Mouse (Mus musculus): Measurements from ENCODE around the gene Clmn. TPM values are rescaled to one million over a fixed set of nuclear protein-coding genes. Genes with fewer than 3 reads are reported as not detected.
"Not testable (repeated sequence)": the region's sequence is repeated elsewhere in the genome, so short reads cannot be mapped to it uniquely, and the experiment has no call there.

Gene Clmn
- total and polyA plus RNA-seq, 2 experiments from 2014 or later: 0.31 TPM

DNA sequence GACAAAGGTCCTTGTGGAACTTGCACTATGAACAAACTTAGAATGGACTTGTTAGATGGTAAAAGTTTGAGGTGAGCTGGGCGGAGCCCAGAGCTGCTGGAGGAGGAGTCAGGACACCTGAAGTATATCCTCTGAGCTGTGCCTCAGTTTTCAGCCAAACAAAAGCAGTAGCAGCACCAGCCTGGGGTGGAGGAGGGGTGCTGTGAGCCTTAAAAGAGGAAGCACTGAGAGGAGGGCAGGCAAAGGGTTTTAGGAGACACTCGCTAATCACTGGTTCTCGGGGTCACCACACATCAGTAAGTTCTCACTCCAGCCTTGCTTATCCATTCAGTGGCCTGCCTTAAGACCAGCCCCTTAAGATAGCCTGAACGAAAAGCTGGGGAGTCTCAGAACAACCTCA is 30.1 kb downstream of the Clmn start:
- Histone ChIP-seq H3K27ac (ENCODE audit: low read depth) (no peak overlapping the region), H3K4me1 (ENCODE audit: control insufficient read depth, insufficient read depth) (peaks cover 9% of the 10 kb centered on the region; the same call in 1 of the 2 replicates), H3K9me3 (replicated peaks; ENCODE audit: control insufficient read depth, low read length) (no peaks in the 10 kb centered on the region), H3K4me3 (ENCODE audit: low read depth, low read length) (no peak overlapping the region), H3K4me2 (ENCODE audit: low read depth, low read length) (no peak overlapping the region), H3K9ac (replicated peaks; ENCODE audit: low read depth, low read length) (no peak overlapping the region), H3K36me3 (replicated peaks; ENCODE audit: control insufficient read depth, insufficient read depth, low read length) (no peaks in the 10 kb centered on the region), H3K27me3 (ENCODE audit: control insufficient read depth, insufficient read depth, low read length) (peaks cover 5% of the 10 kb centered on the region)
- TF ChIP-seq EP300 (IDR thresholded peaks at IDR 0.05; ENCODE audit: low read depth) (no peak), CTCF (IDR thresholded peaks at IDR 0.05; ENCODE audit: low read depth) (no peak)
- DNase-seq (ENCODE audit: low spot score) (no peak), ATAC-seq (ENCODE audit: insufficient read depth, low read depth) (no peak)
- WGBS: 60% methylated on average over 4 of the region's 4 CpGs

GRCm38 (mm10) chr12:104830666-104831435 is 34.0 kb downstream of the Clmn start:
- H3K9ac ChIP-seq (replicated peaks; ENCODE audit: low read depth, low read length): no peak overlapping the region
- TF ChIP-seq CTCF (IDR thresholded peaks at IDR 0.05; ENCODE audit: low read depth) (no peak), EP300 (IDR thresholded peaks at IDR 0.05; ENCODE audit: low read depth) (no peak)
- no peak overlapping the region for H3K27ac ChIP-seq (ENCODE audit: low read depth)
- no peak overlapping the region for H3K4me3 ChIP-seq (ENCODE audit: low read depth, low read length)
- H3K9me3 ChIP-seq (replicated peaks; ENCODE audit: control insufficient read depth, low read length): no peaks in the 10 kb centered on the region
- H3K36me3 ChIP-seq (replicated peaks; ENCODE audit: control insufficient read depth, insufficient read depth, low read length): no peaks in the 10 kb centered on the region
- DNase-seq (ENCODE audit: low spot score) (no peak), ATAC-seq (ENCODE audit: insufficient read depth, low read depth) (no peak)
- H3K4me1 ChIP-seq (ENCODE audit: control insufficient read depth, insufficient read depth): peaks cover 10% of the 10 kb centered on the region
- 77% methylated on average over 17 of the region's 17 CpGs for WGBS
- H3K27me3 ChIP-seq (ENCODE audit: control insufficient read depth, insufficient read depth, low read length): no peaks in the 10 kb centered on the region
- H3K4me2 ChIP-seq (ENCODE audit: low read depth, low read length): no peak overlapping the region

GRCm38 (mm10) chr12:104830283-104830639 is 34.6 kb downstream of the Clmn start:
- Histone ChIP-seq H3K4me3 (ENCODE audit: low read depth, low read length) (no peak overlapping the region), H3K4me1 (ENCODE audit: control insufficient read depth, insufficient read depth) (peaks cover 10% of the 10 kb centered on the region), H3K36me3 (replicated peaks; ENCODE audit: control insufficient read depth, insufficient read depth, low read length) (no peaks in the 10 kb centered on the region), H3K4me2 (ENCODE audit: low read depth, low read length) (no peak overlapping the region), H3K9ac (replicated peaks; ENCODE audit: low read depth, low read length) (no peak overlapping the region), H3K27me3 (ENCODE audit: control insufficient read depth, insufficient read depth, low read length) (no peaks in the 10 kb centered on the region), H3K27ac (ENCODE audit: low read depth) (no peak overlapping the region), H3K9me3 (replicated peaks; ENCODE audit: control insufficient read depth, low read length) (no peaks in the 10 kb centered on the region)
- TF ChIP-seq CTCF (IDR thresholded peaks at IDR 0.05; ENCODE audit: low read depth) (no peak), EP300 (IDR thresholded peaks at IDR 0.05; ENCODE audit: low read depth) (no peak)
- DNase-seq (ENCODE audit: low spot score) (no peak), ATAC-seq (ENCODE audit: insufficient read depth, low read depth) (no peak)
- 63% methylated on average over 7 of the region's 7 CpGs for WGBS

- 43% methylated on average over 6 of the region's 6 CpGs for WGBS
- no peak overlapping the region for H3K9ac ChIP-seq (replicated peaks; ENCODE audit: low read depth, low read length)
- peak; percentile 53 for ATAC-seq (ENCODE audit: insufficient read depth, low read depth)
Measured at GRCm38 (mm10) chr12:104829596-104830282, 35.1 kb downstream of the Clmn start.

GRCm38 (mm10) chr12:104828986-104829385 is 35.9 kb downstream of the Clmn start:
- H3K4me2 ChIP-seq (ENCODE audit: low read depth, low read length); H3K27ac ChIP-seq (ENCODE audit: low read depth); DNase-seq (ENCODE audit: low spot score); H3K36me3 ChIP-seq (replicated peaks; ENCODE audit: control insufficient read depth, insufficient read depth, low read length); H3K9ac ChIP-seq (replicated peaks; ENCODE audit: low read depth, low read length); ATAC-seq (ENCODE audit: insufficient read depth, low read depth); H3K27me3 ChIP-seq (ENCODE audit: control insufficient read depth, insufficient read depth, low read length); H3K9me3 ChIP-seq (replicated peaks; ENCODE audit: control insufficient read depth, low read length); H3K4me3 ChIP-seq (ENCODE audit: low read depth, low read length): not testable (repeated sequence)
- H3K4me1 ChIP-seq (ENCODE audit: control insufficient read depth, insufficient read depth): peaks cover 21% of the 10 kb centered on the region
- WGBS: 86% methylated on average over 4 of the region's 4 CpGs

More at GRCm38 (mm10) chr12:104829596-104830282, 35.1 kb downstream of the Clmn start:
- Histone ChIP-seq H3K36me3 (replicated peaks; ENCODE audit: control insufficient read depth, insufficient read depth, low read length) (no peaks in the 10 kb centered on the region), H3K4me2 (ENCODE audit: low read depth, low read length) (no peak overlapping the region), H3K27me3 (ENCODE audit: control insufficient read depth, insufficient read depth, low read length) (no peaks in the 10 kb centered on the region), H3K4me3 (ENCODE audit: low read depth, low read length) (no peak overlapping the region), H3K27ac (ENCODE audit: low read depth) (no peak overlapping the region), H3K4me1 (ENCODE audit: control insufficient read depth, insufficient read depth) (peaks cover 15% of the 10 kb centered on the region), H3K9me3 (replicated peaks; ENCODE audit: control insufficient read depth, low read length) (no peaks in the 10 kb centered on the region)
- TF ChIP-seq CTCF (IDR thresholded peaks at IDR 0.05; ENCODE audit: low read depth) (peak; percentile 54), EP300 (IDR thresholded peaks at IDR 0.05; ENCODE audit: low read depth) (no peak)
- peak; percentile 35 for DNase-seq (ENCODE audit: low spot score)

All from heart, postnatal 0 days (tissue).